Mouse (Mus musculus): ENCODE results near the gene Xrcc1. TPM values are rescaled to one million over a fixed set of nuclear protein-coding genes. Genes with fewer than 3 reads are reported as not detected.

Gene Xrcc1
- total and polyA plus RNA-seq, 3 experiments = 81.7 to 148 (median 136) TPM

DNA sequence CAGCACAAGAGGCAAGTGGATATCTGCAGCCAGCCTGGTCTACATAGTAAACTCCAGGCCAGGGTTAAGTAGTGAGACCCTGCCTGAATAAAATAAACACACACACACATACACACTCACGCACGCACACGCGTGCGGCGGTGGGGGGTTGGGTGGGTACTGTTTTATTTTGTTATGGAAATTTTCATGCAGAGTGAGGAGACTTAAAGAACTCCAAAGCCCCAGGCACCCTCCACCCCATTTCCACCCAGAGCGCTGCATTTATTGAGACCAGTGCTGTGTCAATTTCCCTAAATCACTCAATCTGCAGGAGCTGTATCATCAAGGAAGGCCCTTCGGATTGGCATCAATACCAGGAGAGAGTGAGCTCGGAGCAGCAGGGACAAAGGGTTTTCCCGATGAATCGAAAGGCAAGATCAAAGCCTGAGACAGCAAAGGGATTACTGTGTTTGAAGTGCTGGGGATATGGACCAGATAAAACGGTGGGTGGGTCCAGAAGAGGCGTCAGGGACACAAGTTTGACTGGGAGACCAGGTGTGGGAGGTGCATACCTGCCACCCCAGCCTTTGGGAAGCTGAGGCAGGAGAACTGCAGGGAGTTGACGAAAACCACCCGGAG is 40.5 kb upstream of the Xrcc1 start:
- no peak overlapping the region for H3K4me2 ChIP-seq (ENCODE audit: insufficient read depth, low read depth, poor library complexity, severe bottlenecking)

DNA sequence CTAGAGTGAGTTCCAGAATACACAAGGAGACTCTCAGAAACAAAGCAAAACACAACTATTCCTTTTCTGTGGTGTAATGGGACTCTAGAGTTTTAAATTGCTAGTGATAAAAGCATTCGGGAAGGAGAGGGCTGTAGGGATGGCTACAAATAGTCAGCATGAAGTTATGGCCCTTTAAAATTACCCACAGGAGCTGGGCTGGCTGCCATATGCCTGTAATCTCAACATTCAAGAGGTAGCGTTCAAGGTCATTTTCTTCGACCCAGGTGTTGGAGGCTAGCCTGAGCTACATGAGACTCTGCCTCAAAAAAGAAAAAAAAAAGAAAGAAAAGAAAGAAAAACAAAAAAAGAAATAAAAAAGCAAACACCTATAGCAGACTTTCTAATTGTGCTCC is 40.0 kb upstream of the Xrcc1 start:
- Histone ChIP-seq H3K4me3 (replicated peaks in 1 of 3; ENCODE audit: low read depth in 2 of 3, low read length in 2 of 3, poor library complexity in 1 of 3) (peak overlapping the region in 1 of 3 experiments; percentile 88), H3K4me1 (ENCODE audit: control insufficient read depth in 1 of 2, insufficient read depth in 2 of 2) (peaks cover 0 to 25% of the 10 kb centered on the region in 2 experiments; a peak in 2 of 4 replicates), H3K9me3 (replicated peaks; ENCODE audit: low read length) (no peaks in the 10 kb centered on the region), H3K4me2 (ENCODE audit: insufficient read depth, low read depth, poor library complexity, severe bottlenecking) (peak overlapping the region; percentile 70), H3K27me3 (replicated peaks) (peaks cover 2% of the 10 kb centered on the region), H3K36me3 (replicated peaks in 1 of 2; ENCODE audit: control insufficient read depth in 1 of 2, insufficient read depth in 1 of 2, low read length in 1 of 2) (peaks cover 0 to 9% of the 10 kb centered on the region in 2 experiments), H3K79me2 (replicated peaks; ENCODE audit: control insufficient read depth, extremely low read depth, insufficient read depth, poor library complexity, severe bottlenecking) (0 out of 2 replicates have a peak, but pooled peaks cover 2% of the 10 kb centered on the region), H3K9ac (ENCODE audit: insufficient read depth, low read depth) (peak overlapping the region; percentile 66; the same call in 1 of the 2 replicates), H3K27ac (ENCODE audit: insufficient read depth, low read depth) (no peak overlapping the region)
- in situ Hi-C loops (cut with MboI; ENCODE audit: low pct_ligation_motif_present, low pct_unique_long_range_greater_than_20kb, low sequenced_read_pairs) (no loop called here), dilution Hi-C loops (cut with MboI; ENCODE audit: extremely low pct_ligation_motif_present, extremely low pct_unique_long_range_greater_than_20kb, low sequenced_read_pairs) (no loop called here)
- TF ChIP-seq ZKSCAN1 (IDR thresholded peaks at IDR 0.05; ENCODE audit: borderline replicate concordance, low read depth, low read length) (no peak), NRF1 (IDR thresholded peaks at IDR 0.05; ENCODE audit: low read depth, low read length) (no peak), MAX (IDR thresholded peaks at IDR 0.05; ENCODE audit: low read length) (no peak), EP300 (IDR thresholded peaks at IDR 0.05; ENCODE audit: low read length) (no peak), USF2 (conservative IDR thresholded peaks at IDR 0.05; ENCODE audit: low read depth, low read length) (no peak), JUN (IDR thresholded peaks at IDR 0.05; ENCODE audit: insufficient read depth, low read depth, low read length) (no peak), ELF1 (IDR thresholded peaks at IDR 0.05; ENCODE audit: low read depth, low read length) (no peak), TCF12 (IDR thresholded peaks at IDR 0.05; ENCODE audit: low read depth, low read length) (no peak), ZC3H11A (IDR thresholded peaks at IDR 0.05; ENCODE audit: low read depth, low read length) (no peak), POLR2A (IDR thresholded peaks at IDR 0.05; ENCODE audit: low read depth, low read length) (no peak), JUND (conservative IDR thresholded peaks at IDR 0.05; ENCODE audit: low read depth, low read length) (no peak), IRF4 (IDR thresholded peaks at IDR 0.05; ENCODE audit: low read depth, low read length) (no peak), SMC3 (IDR thresholded peaks at IDR 0.05; ENCODE audit: low read depth, low read length) (no peak), NELFE (IDR thresholded peaks at IDR 0.05; ENCODE audit: low read depth, low read length) (no peak), SIN3A (IDR thresholded peaks at IDR 0.05; ENCODE audit: low read length) (no peak), RCOR1 (conservative IDR thresholded peaks at IDR 0.05; ENCODE audit: low read depth, low read length) (no peak), MAFK (IDR thresholded peaks at IDR 0.05; ENCODE audit: insufficient replicate concordance, low read length) (no peak)
- no peak for DNase-seq (ENCODE audit: extremely low read depth)

More for the DNA sequence above, 40.5 kb upstream of the Xrcc1 start:
- H3K4me3 ChIP-seq (replicated peaks in 1 of 3; ENCODE audit: low read depth in 2 of 3, low read length in 2 of 3, poor library complexity in 1 of 3) = no peak overlapping the region
- peaks cover 2% of the 10 kb centered on the region for H3K9me3 ChIP-seq (replicated peaks; ENCODE audit: low read length)
- no peak for DNase-seq (ENCODE audit: extremely low read depth)
- in situ Hi-C loops (cut with MboI; ENCODE audit: low pct_ligation_motif_present, low pct_unique_long_range_greater_than_20kb, low sequenced_read_pairs) (no loop called here), dilution Hi-C loops (cut with MboI; ENCODE audit: extremely low pct_ligation_motif_present, extremely low pct_unique_long_range_greater_than_20kb, low sequenced_read_pairs) (no loop called here)
- H3K27ac ChIP-seq (ENCODE audit: insufficient read depth, low read depth) = no peak overlapping the region
- TF ChIP-seq POLR2AphosphoS2 (IDR thresholded peaks at IDR 0.05; ENCODE audit: low read depth, low read length) (no peak), PAX5 (IDR thresholded peaks at IDR 0.05; ENCODE audit: low read length) (no peak), JUN (IDR thresholded peaks at IDR 0.05; ENCODE audit: insufficient read depth, low read depth, low read length) (no peak), NELFE (IDR thresholded peaks at IDR 0.05; ENCODE audit: low read depth, low read length) (no peak), TCF12 (IDR thresholded peaks at IDR 0.05; ENCODE audit: low read depth, low read length) (no peak)
- H3K79me2 ChIP-seq (replicated peaks; ENCODE audit: control insufficient read depth, extremely low read depth, insufficient read depth, poor library complexity, severe bottlenecking) = 0 out of 2 replicates have a peak, but pooled peaks cover 2% of the 10 kb centered on the region
- H3K4me1 ChIP-seq (ENCODE audit: control insufficient read depth in 1 of 2, insufficient read depth in 2 of 2) = peaks cover 0 to 25% of the 10 kb centered on the region in 2 experiments; a peak in 2 of 4 replicates
- no peak overlapping the region for H3K9ac ChIP-seq (ENCODE audit: insufficient read depth, low read depth)
- H3K36me3 ChIP-seq (replicated peaks in 1 of 2; ENCODE audit: control insufficient read depth in 1 of 2, insufficient read depth in 1 of 2, low read length in 1 of 2) = peaks cover 0 to 4% of the 10 kb centered on the region in 2 experiments
- H3K27me3 ChIP-seq (replicated peaks) = peaks cover 3% of the 10 kb centered on the region
